In the genomic region with DNA sequence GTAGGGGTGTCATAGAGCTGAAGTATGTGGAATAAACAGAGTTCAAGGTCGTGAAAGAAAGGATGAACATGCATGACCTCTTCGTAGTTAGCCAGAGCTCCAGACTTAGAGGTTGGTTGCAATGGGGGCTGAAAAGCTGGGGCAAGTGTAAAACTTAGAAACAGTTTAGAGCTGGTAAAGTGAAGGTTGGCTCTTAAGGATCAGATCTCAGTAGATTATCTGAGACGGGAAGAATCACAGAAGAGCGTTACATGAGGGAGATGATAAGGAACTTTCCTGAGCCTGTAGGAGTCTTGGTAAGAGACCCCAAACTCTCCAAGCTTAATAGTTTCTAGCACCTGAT, we compare ENCODE assay signal across 9 mouse cellular contexts. TPM values are rescaled to one million over a fixed set of nuclear protein-coding genes. Genes with fewer than 3 reads are reported as not detected.
A peak's percentile ranks its signal among the peaks of the same experiment; 100 is the strongest.
DNase-seq lines count a peak whose midpoint lies in the region; ATAC-seq and TF ChIP-seq lines count a peak whose summit lies in the region.
"Had no signal": no experiment of that assay in that cellular context is flagged by ENCODE, and none has a peak within 500 bp of the region (broad histone marks: within the 10 kb centered on the region; RNA-seq: fewer than 3 reads in every experiment).

No protein-coding gene starts in this region.

- peaks cover 52% of the 10 kb centered on the region for H3K4me1 ChIP-seq in heart, postnatal 0 days (ENCODE audit: control insufficient read depth, insufficient read depth)
- H3K4me1 ChIP-seq in bone marrow macrophage, adult 2 months (ENCODE audit: control insufficient read depth, insufficient read depth, low read length), result peaks cover 45% of the 10 kb centered on the region
- H3K4me1 ChIP-seq in hindbrain, embryonic 13.5 days (replicated peaks), result peaks cover 79% of the 10 kb centered on the region
- H3K4me1 ChIP-seq in midbrain, embryonic 13.5 days (replicated peaks), result peaks cover 75% of the 10 kb centered on the region

- no peak for TF ChIP-seq EP300 in heart, postnatal 0 days (IDR thresholded peaks at IDR 0.05; ENCODE audit: low read depth)

- no peak for ATAC-seq in heart, postnatal 0 days (ENCODE audit: insufficient read depth, low read depth)
- no peak for ATAC-seq in hindbrain, embryonic 13.5 days (ENCODE audit: low FRiP score)
- ATAC-seq in midbrain, embryonic 13.5 days, result no peak

- H3K9ac ChIP-seq in heart, postnatal 0 days (replicated peaks; ENCODE audit: low read depth, low read length), result 0 out of 2 replicates have a peak overlapping the region, but pooled peaks have one; percentile 33
- peak overlapping the region; percentile 86 for H3K9ac ChIP-seq in hindbrain, embryonic 13.5 days
- peak overlapping the region; percentile 85 for H3K9ac ChIP-seq in midbrain, embryonic 13.5 days (replicated peaks)

- peaks cover 7% of the 10 kb centered on the region for H3K36me3 ChIP-seq in heart, postnatal 0 days (replicated peaks; ENCODE audit: control insufficient read depth, insufficient read depth, low read length)
- H3K36me3 ChIP-seq in hindbrain, embryonic 13.5 days, result peaks cover 18% of the 10 kb centered on the region
- peaks cover 20% of the 10 kb centered on the region for H3K36me3 ChIP-seq in midbrain, embryonic 13.5 days

- H3K27ac ChIP-seq in heart, postnatal 0 days (ENCODE audit: low read depth), result peak overlapping the region; percentile 99
- peak overlapping the region; percentile 99 for H3K27ac ChIP-seq in bone marrow macrophage, adult 2 months (ENCODE audit: insufficient read depth, low read depth, low read length)
- H3K27ac ChIP-seq in hindbrain, embryonic 13.5 days, result peak overlapping the region; percentile 100
- H3K27ac ChIP-seq in midbrain, embryonic 13.5 days, result peak overlapping the region; percentile 100

- 2% methylated on average over 4 of the region's 4 CpGs for WGBS in heart, postnatal 0 days
- 14% methylated on average over 4 of the region's 4 CpGs for WGBS in hindbrain, embryonic 13.5 days
- 13% methylated on average over 4 of the region's 4 CpGs for WGBS in midbrain, embryonic 13.5 days

- H3K27me3 ChIP-seq in heart, postnatal 0 days (ENCODE audit: control insufficient read depth, insufficient read depth, low read length), result no peaks in the 10 kb centered on the region
- H3K27me3 ChIP-seq in hindbrain, embryonic 13.5 days, result no peaks in the 10 kb centered on the region
- no peaks in the 10 kb centered on the region for H3K27me3 ChIP-seq in midbrain, embryonic 13.5 days
- H3K27me3 ChIP-seq: Patski had no signal

- intact Hi-C loops in heart, postnatal 10 days (cut with DNase I), result loop anchor here (1.0 kb wide), 2 partner anchors 30 to 39 kb away; no protein-coding TSS in a partner anchor

- H3K9me3 ChIP-seq in heart, postnatal 0 days (replicated peaks; ENCODE audit: control insufficient read depth, low read length), result no peaks in the 10 kb centered on the region
- no peaks in the 10 kb centered on the region for H3K9me3 ChIP-seq in hindbrain, embryonic 13.5 days
- H3K9me3 ChIP-seq in midbrain, embryonic 13.5 days, result no peaks in the 10 kb centered on the region

- H3K4me2 ChIP-seq in heart, postnatal 0 days (ENCODE audit: low read depth, low read length), result peak overlapping the region; percentile 79
- peak overlapping the region; percentile 92 for H3K4me2 ChIP-seq in hindbrain, embryonic 13.5 days
- peak overlapping the region; percentile 80 for H3K4me2 ChIP-seq in midbrain, embryonic 13.5 days (replicated peaks)

- no peak for TF ChIP-seq POLR2A in bone marrow macrophage, adult 2 months (IDR thresholded peaks at IDR 0.05; ENCODE audit: borderline replicate concordance, low read depth, low read length)

- H3K4me3 ChIP-seq in heart, postnatal 0 days (ENCODE audit: low read depth, low read length), result peak overlapping the region; percentile 64
- H3K4me3 ChIP-seq in bone marrow macrophage, adult 2 months (ENCODE audit: insufficient read depth, low read length), result peak overlapping the region; percentile 75
- H3K4me3 ChIP-seq in hindbrain, embryonic 13.5 days, result peak overlapping the region; percentile 69
- H3K4me3 ChIP-seq in midbrain, embryonic 13.5 days (replicated peaks), result peak overlapping the region; percentile 67

- no peak for DNase-seq in heart, postnatal 0 days (ENCODE audit: low spot score)
- DNase-seq in heart, postnatal 10 days, result no peak
- no peak for DNase-seq in right cerebral cortex, postnatal 36 days (ENCODE audit: low spot score in 2 of 2)
- no peak for DNase-seq in thymus, postnatal 25 days
- no peak for DNase-seq in yolk sac, embryonic 10.5 days (ENCODE audit: low spot score)

- no peak for TF ChIP-seq CTCF in heart, postnatal 0 days (IDR thresholded peaks at IDR 0.05; ENCODE audit: low read depth)
- no peak for TF ChIP-seq CTCF in bone marrow macrophage, adult 2 months (IDR thresholded peaks at IDR 0.05; ENCODE audit: low read depth, low read length)

RNA-seq across cellular contexts. Expression of a gene that starts 10.5 kb away (rescaled TPM):
- 57.2 and 63.0 TPM in 2 replicates for total RNA-seq in heart, postnatal 0 days (2014; rRNA removed; ENCODE audit: low replicate concordance)
- polyA plus RNA-seq in heart, postnatal 0 days (2015; fragmentation: Nextera tagmentation; extraction: Ambion mirVana), result 15.7 and 16.9 TPM in 2 replicates
- total RNA-seq in heart, postnatal 10 days (2021), result 10 to 100 TPM; 88.4 to 90.5 TPM
- 251 and 272 TPM in 2 replicates for polyA plus RNA-seq in bone marrow macrophage, adult 2 months (2012; ENCODE audit: insufficient read depth, insufficient read length, missing spikeins)
- polyA plus RNA-seq in hindbrain, embryonic 13.5 days (2015; fragmentation: Nextera tagmentation; extraction: Ambion mirVana), result 36.9 and 42.4 TPM in 2 replicates
- polyA plus RNA-seq in midbrain, embryonic 13.5 days (2015; fragmentation: Nextera tagmentation; extraction: Ambion mirVana), result 37.6 and 44.2 TPM in 2 replicates

RNA-seq across cellular contexts. Expression of a gene that starts 19.8 kb away (rescaled TPM):
- 83.9 and 161 TPM in 2 replicates for total RNA-seq in heart, postnatal 0 days (2014; rRNA removed; ENCODE audit: low replicate concordance)
- polyA plus RNA-seq in heart, postnatal 0 days (2015; fragmentation: Nextera tagmentation; extraction: Ambion mirVana), result 57.3 and 61.5 TPM in 2 replicates
- total RNA-seq in heart, postnatal 10 days (2021), result 10 to 100 TPM; 12.8 to 16.0 TPM
- 35.5 and 38.0 TPM in 2 replicates for polyA plus RNA-seq in bone marrow macrophage, adult 2 months (2012; ENCODE audit: insufficient read depth, insufficient read length, missing spikeins)
- 619 and 632 TPM in 2 replicates for polyA plus RNA-seq in hindbrain, embryonic 13.5 days (2015; fragmentation: Nextera tagmentation; extraction: Ambion mirVana)
- polyA plus RNA-seq in midbrain, embryonic 13.5 days (2015; fragmentation: Nextera tagmentation; extraction: Ambion mirVana), result 665 and 668 TPM in 2 replicates

RNA-seq across cellular contexts. Expression of a gene that starts 23.2 kb away (rescaled TPM):
- not detected in 2 replicates for total RNA-seq in heart, postnatal 0 days (2014; rRNA removed; ENCODE audit: low replicate concordance)
- not detected in 2 replicates for polyA plus RNA-seq in heart, postnatal 0 days (2015; fragmentation: Nextera tagmentation; extraction: Ambion mirVana)
- total RNA-seq in heart, postnatal 10 days (2021), result not detected
- polyA plus RNA-seq in bone marrow macrophage, adult 2 months (2012; ENCODE audit: insufficient read depth, insufficient read length, missing spikeins), result not detected in 2 replicates
- 2.3 TPM in 2 replicates for polyA plus RNA-seq in hindbrain, embryonic 13.5 days (2015; fragmentation: Nextera tagmentation; extraction: Ambion mirVana)
- 2.1 and 3.1 TPM in 2 replicates for polyA plus RNA-seq in midbrain, embryonic 13.5 days (2015; fragmentation: Nextera tagmentation; extraction: Ambion mirVana)

RNA-seq across cellular contexts. Expression of a gene that starts 27.4 kb away (rescaled TPM):
- total RNA-seq in heart, postnatal 0 days (2014; rRNA removed; ENCODE audit: low replicate concordance), result 41.4 and 66.8 TPM in 2 replicates
- polyA plus RNA-seq in heart, postnatal 0 days (2015; fragmentation: Nextera tagmentation; extraction: Ambion mirVana), result 6.5 and 7.0 TPM in 2 replicates
- total RNA-seq in heart, postnatal 10 days (2021), result 10 to 100 TPM; 38.6 to 42.2 TPM
- polyA plus RNA-seq in bone marrow macrophage, adult 2 months (2012; ENCODE audit: insufficient read depth, insufficient read length, missing spikeins), result 22.7 and 27.8 TPM in 2 replicates
- polyA plus RNA-seq in hindbrain, embryonic 13.5 days (2015; fragmentation: Nextera tagmentation; extraction: Ambion mirVana), result 4.0 and 4.2 TPM in 2 replicates
- 4.4 and 5.7 TPM in 2 replicates for polyA plus RNA-seq in midbrain, embryonic 13.5 days (2015; fragmentation: Nextera tagmentation; extraction: Ambion mirVana)

RNA-seq across cellular contexts. Expression of a gene that starts 27.9 kb away (rescaled TPM):
- not detected in 2 replicates for total RNA-seq in heart, postnatal 0 days (2014; rRNA removed; ENCODE audit: low replicate concordance)
- not detected in 2 replicates for polyA plus RNA-seq in heart, postnatal 0 days (2015; fragmentation: Nextera tagmentation; extraction: Ambion mirVana)
- total RNA-seq in heart, postnatal 10 days (2021), result not detected
- not detected in 2 replicates for polyA plus RNA-seq in bone marrow macrophage, adult 2 months (2012; ENCODE audit: insufficient read depth, insufficient read length, missing spikeins)
- polyA plus RNA-seq in hindbrain, embryonic 13.5 days (2015; fragmentation: Nextera tagmentation; extraction: Ambion mirVana), result 49.5 and 50.6 TPM in 2 replicates
- polyA plus RNA-seq in midbrain, embryonic 13.5 days (2015; fragmentation: Nextera tagmentation; extraction: Ambion mirVana), result 41.1 and 47.1 TPM in 2 replicates

Comparison
In these comparisons a context has a peak if more than half of its experiments do, and no peak if none do; other contexts are left out.
1. H3K9ac ChIP-seq: peak in every context shown above with its lines; median percentile 86 in hindbrain, embryonic 13.5 days; 85 in midbrain, embryonic 13.5 days; 33 in heart, postnatal 0 days.